Mouse (Mus musculus): ENCODE measurements at regions not wholly inside any gene's neighbourhood (a gene's known extent, or its start where the extent isn't known, plus 50 kb on each side); places are given as distances from the start of the nearest gene placed in this dataset.

DNA sequence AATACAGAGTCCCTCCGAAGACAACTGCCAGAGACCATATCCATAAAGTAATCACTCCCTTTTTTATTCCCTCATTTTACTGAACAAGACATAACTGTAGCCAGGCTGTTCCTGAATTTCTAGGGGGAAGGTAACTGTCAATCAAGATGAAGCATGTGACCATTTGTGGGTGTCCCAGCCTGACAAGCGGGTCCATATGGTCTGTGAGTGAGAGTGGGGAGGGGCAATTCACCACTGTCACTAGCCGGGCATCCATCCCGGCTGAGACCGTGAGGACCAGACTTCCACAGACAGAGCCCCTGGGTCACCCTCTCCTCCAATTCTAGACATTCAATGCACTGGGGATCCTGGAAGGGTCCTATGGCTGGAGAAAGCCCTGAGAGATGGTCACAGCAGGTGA lies 54.6 kb downstream of the Gm11733 start:
- H3K9ac ChIP-seq = no peak overlapping the region
- ATAC-seq (ENCODE audit: low read depth) = no peak
- no peak overlapping the region for H3K27ac ChIP-seq
- 0 out of 2 replicates have a peak, but pooled peaks cover 5% of the 10 kb centered on the region for H3K27me3 ChIP-seq
- H3K4me2 ChIP-seq = no peak overlapping the region
- WGBS (ENCODE audit: insufficient replicate concordance) = 66% methylated on average over 5 of the region's 5 CpGs
- no peaks in the 10 kb centered on the region for H3K4me1 ChIP-seq (replicated peaks)
- H3K36me3 ChIP-seq = no peaks in the 10 kb centered on the region
- no peak for DNase-seq
- H3K4me3 ChIP-seq (replicated peaks) = no peak overlapping the region
- no peaks in the 10 kb centered on the region for H3K9me3 ChIP-seq (replicated peaks)

DNA sequence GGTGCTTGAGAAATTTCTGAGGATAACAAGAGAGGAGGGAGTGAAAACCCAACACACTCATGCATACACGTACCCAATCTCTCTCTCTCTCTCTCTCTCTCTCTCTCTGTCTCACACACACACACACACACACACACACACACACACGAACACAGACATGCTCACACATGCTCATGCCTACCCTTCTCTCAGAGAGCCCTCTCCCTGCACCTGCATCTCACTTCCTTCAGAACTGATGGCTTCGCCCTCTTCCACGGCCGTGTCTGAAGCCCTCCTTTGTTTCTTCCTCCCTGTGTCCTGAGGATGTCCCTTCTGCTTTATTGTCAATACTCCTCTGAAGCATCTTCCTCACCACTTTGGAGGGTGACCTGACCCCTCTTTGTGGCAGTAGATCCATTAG lies 56.4 kb downstream of the Gm11733 start:
- WGBS (ENCODE audit: insufficient replicate concordance) = 39% methylated on average over 5 of the region's 5 CpGs
- no peaks in the 10 kb centered on the region for H3K9me3 ChIP-seq (replicated peaks)
- no peaks in the 10 kb centered on the region for H3K4me1 ChIP-seq (replicated peaks)
- ATAC-seq (ENCODE audit: low read depth) (no peak), DNase-seq (no peak)
- H3K9ac ChIP-seq = no peak overlapping the region
- H3K27ac ChIP-seq = no peak overlapping the region
- H3K36me3 ChIP-seq = no peaks in the 10 kb centered on the region
- no peak overlapping the region for H3K4me3 ChIP-seq (replicated peaks)
- no peak overlapping the region for H3K4me2 ChIP-seq
- H3K27me3 ChIP-seq = 0 out of 2 replicates have a peak, but pooled peaks cover 5% of the 10 kb centered on the region

DNA sequence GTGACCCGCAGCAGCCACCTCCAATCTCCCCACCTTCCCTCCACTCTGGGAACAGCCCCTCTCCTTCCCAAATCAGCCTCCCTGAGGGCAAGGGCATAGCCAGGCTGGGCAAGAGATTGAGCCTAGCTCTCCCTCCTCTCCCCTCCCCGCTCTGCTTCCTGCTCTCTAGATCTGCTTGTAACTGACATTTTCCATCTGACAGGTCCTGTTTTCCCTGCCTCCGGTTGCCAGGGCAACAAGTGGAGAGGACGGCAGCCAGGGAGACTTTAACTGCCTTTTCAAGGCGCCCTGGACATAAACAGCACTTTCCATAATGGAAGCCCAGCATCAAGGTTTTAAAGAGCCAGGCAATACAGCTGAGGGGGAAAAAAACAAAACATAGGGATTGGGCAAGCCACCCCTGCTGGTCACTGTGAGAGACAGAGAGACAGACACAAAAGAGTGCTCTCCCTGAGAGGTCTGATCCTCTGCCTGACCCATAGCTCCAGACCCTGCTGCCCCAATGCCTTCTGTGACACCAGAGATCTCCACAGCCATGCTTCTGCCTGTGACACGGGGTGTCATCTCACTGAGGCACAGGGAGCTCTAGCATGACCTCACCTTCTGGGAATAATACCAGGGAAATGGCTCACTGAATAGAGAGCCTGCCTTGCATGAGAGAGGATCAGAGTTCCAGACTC lies 57.2 kb downstream of the Gm11733 start:
- Histone ChIP-seq H3K4me3 (replicated peaks) (no peak overlapping the region), H3K27me3 (0 out of 2 replicates have a peak, but pooled peaks cover 5% of the 10 kb centered on the region), H3K36me3 (no peaks in the 10 kb centered on the region), H3K4me1 (replicated peaks) (no peaks in the 10 kb centered on the region), H3K27ac (no peak overlapping the region), H3K4me2 (no peak overlapping the region), H3K9me3 (replicated peaks) (no peaks in the 10 kb centered on the region), H3K9ac (no peak overlapping the region)
- ATAC-seq (ENCODE audit: low read depth) = no peak
- no peak for DNase-seq
- 13% methylated on average over 6 of the region's 6 CpGs for WGBS (ENCODE audit: insufficient replicate concordance)

DNA sequence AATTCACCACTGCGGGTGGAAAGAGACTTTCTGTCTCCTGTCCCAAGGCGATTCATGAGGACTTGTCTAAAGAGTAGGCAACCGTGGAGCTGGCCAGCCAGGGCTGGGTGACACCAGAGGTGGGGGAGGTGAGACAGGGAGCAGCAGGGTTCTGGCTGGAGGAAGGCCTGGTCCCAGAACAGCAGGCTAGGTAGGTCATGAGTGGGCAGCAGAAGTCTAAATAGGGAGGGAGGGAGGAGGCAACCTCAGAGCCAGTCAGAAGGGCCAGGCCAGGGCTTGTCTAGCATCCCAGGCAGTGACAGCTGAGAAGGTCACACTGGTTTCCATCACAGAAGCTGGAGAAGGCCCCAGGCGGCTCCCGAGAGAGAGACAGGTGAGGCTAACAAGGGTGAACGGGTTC lies 59.0 kb downstream of the Gm11733 start:
- Histone ChIP-seq H3K4me2 (no peak overlapping the region), H3K9ac (no peak overlapping the region), H3K4me3 (replicated peaks) (no peak overlapping the region), H3K27me3 (0 out of 2 replicates have a peak, but pooled peaks cover 5% of the 10 kb centered on the region), H3K9me3 (replicated peaks) (no peaks in the 10 kb centered on the region), H3K36me3 (no peaks in the 10 kb centered on the region), H3K27ac (no peak overlapping the region), H3K4me1 (replicated peaks) (no peaks in the 10 kb centered on the region)
- DNase-seq (no peak), ATAC-seq (ENCODE audit: low read depth) (no peak)
- WGBS (ENCODE audit: insufficient replicate concordance) = 38% methylated on average over 6 of the region's 6 CpGs

DNA sequence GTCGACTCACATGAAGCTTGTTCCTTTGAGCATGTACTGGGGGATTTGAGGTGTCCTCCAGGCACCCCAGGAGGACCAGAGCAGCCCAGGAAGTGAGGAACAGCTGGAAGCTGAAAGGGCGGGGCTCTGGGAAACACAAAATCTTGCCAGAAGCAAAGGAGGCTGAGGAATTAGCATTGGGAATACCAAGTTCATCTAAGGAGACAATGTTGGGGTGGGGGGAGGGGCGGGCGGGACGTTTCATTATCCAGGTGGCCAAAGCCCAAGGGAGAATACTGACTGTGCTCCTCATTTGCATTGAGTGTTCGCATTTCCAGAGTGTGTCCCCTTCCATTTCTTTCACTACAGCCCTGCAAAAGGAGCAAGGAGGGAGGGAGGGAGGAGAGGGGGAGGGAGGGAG lies 60.3 kb downstream of the Gm11733 start:
- H3K27me3 ChIP-seq = 0 out of 2 replicates have a peak, but pooled peaks cover 5% of the 10 kb centered on the region
- WGBS (ENCODE audit: insufficient replicate concordance) = 29% methylated on average over 6 of the region's 6 CpGs
- H3K4me3 ChIP-seq (replicated peaks) = no peak overlapping the region
- H3K36me3 ChIP-seq = no peaks in the 10 kb centered on the region
- no peak overlapping the region for H3K27ac ChIP-seq
- H3K4me2 ChIP-seq = no peak overlapping the region
- no peaks in the 10 kb centered on the region for H3K9me3 ChIP-seq (replicated peaks)
- H3K9ac ChIP-seq = no peak overlapping the region
- H3K4me1 ChIP-seq (replicated peaks) = no peaks in the 10 kb centered on the region
- no peak for DNase-seq
- no peak for ATAC-seq (ENCODE audit: low read depth)

GRCm38 (mm10) chr11:117544926-117545325 lies 60.8 kb downstream of the Gm11733 start:
- Histone ChIP-seq H3K4me2 (no peak overlapping the region), H3K27me3 (0 out of 2 replicates have a peak, but pooled peaks cover 5% of the 10 kb centered on the region), H3K27ac (no peak overlapping the region), H3K4me3 (replicated peaks) (no peak overlapping the region), H3K9me3 (replicated peaks) (no peaks in the 10 kb centered on the region), H3K4me1 (replicated peaks) (no peaks in the 10 kb centered on the region), H3K36me3 (no peaks in the 10 kb centered on the region), H3K9ac (no peak overlapping the region)
- ATAC-seq (ENCODE audit: low read depth) (no peak), DNase-seq (no peak)
- WGBS (ENCODE audit: insufficient replicate concordance) = 31% methylated on average over 3 of the region's 3 CpGs

GRCm38 (mm10) chr11:117551926-117552325 lies 67.8 kb downstream of the Gm11733 start:
- Histone ChIP-seq H3K4me1 (replicated peaks) (no peaks in the 10 kb centered on the region), H3K27me3 (no peaks in the 10 kb centered on the region), H3K36me3 (no peaks in the 10 kb centered on the region), H3K9ac (no peak overlapping the region), H3K27ac (no peak overlapping the region), H3K4me3 (replicated peaks) (no peak overlapping the region), H3K4me2 (no peak overlapping the region), H3K9me3 (replicated peaks) (no peaks in the 10 kb centered on the region)
- DNase-seq (no peak), ATAC-seq (ENCODE audit: low read depth) (no peak)
- WGBS (ENCODE audit: insufficient replicate concordance) = 81% methylated on average over 5 of the region's 5 CpGs

DNA sequence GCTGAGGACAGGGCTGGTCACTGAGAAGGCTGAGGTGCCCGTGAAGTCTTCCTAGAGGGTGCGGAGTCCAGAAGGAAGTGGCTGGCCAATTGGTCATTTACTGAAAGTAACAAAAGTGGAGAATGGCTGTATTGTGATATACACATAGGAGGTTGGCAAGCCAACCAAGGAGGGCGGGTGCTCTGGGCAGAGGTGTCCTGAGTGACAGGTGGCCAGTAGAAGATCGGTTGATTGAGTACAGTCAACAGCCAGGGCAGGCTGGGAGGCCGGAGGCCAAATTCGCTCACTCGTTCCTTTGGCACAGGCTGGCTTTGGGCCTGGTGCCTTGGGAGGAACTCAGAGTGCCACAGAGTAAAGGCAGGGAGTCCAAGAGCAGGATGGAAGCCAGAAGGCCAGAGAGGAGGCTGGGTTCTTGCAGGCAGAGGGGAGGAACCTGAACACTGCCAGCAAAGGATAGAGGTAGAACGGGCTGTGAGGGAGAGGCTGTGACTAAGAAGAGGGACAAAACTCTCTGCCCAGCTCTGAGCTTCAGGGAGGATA lies 68.3 kb downstream of the Gm11733 start:
- H3K36me3 ChIP-seq = no peaks in the 10 kb centered on the region
- DNase-seq (no peak), ATAC-seq (ENCODE audit: low read depth) (no peak)
- H3K4me3 ChIP-seq (replicated peaks) = no peak overlapping the region
- no peaks in the 10 kb centered on the region for H3K27me3 ChIP-seq
- H3K4me2 ChIP-seq = no peak overlapping the region
- H3K9ac ChIP-seq = no peak overlapping the region
- no peaks in the 10 kb centered on the region for H3K4me1 ChIP-seq (replicated peaks)
- no peaks in the 10 kb centered on the region for H3K9me3 ChIP-seq (replicated peaks)
- WGBS (ENCODE audit: insufficient replicate concordance) = 68% methylated on average over 8 of the region's 8 CpGs
- H3K27ac ChIP-seq = no peak overlapping the region

DNA sequence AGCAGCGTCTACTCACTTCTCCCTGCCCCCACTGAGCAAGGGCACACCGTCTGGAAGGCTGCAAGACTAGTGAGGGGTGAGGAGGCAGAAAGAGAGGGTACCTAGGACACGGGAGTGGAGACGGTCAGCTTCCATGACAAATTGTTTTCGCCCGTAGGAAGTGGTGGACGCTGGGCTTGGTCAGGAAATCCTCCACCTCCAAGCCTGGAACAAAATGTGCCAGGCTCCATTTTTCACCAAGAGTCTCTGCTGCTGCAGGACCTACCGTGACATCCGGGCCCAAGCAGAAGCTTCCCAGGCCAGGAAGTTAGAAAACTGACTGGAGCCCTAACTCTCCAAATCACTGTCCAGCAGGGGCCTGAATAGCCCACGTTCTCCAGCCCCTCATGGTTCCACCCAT lies 69.9 kb downstream of the Gm11733 start:
- H3K9ac ChIP-seq = no peak overlapping the region
- ATAC-seq (ENCODE audit: low read depth) (no peak), DNase-seq (no peak)
- no peaks in the 10 kb centered on the region for H3K27me3 ChIP-seq
- H3K4me1 ChIP-seq (replicated peaks) = no peaks in the 10 kb centered on the region
- no peaks in the 10 kb centered on the region for H3K9me3 ChIP-seq (replicated peaks)
- H3K4me2 ChIP-seq = no peak overlapping the region
- H3K4me3 ChIP-seq (replicated peaks) = no peak overlapping the region
- 30% methylated on average over 10 of the region's 10 CpGs for WGBS (ENCODE audit: insufficient replicate concordance)
- no peaks in the 10 kb centered on the region for H3K36me3 ChIP-seq
- no peak overlapping the region for H3K27ac ChIP-seq

GRCm38 (mm10) chr11:117557474-117558381 lies 73.6 kb downstream of the Gm11733 start:
- ATAC-seq (ENCODE audit: low read depth) (no peak), DNase-seq (no peak)
- Histone ChIP-seq H3K4me1 (replicated peaks) (no peaks in the 10 kb centered on the region), H3K27ac (no peak overlapping the region), H3K36me3 (no peaks in the 10 kb centered on the region), H3K27me3 (no peaks in the 10 kb centered on the region), H3K9me3 (replicated peaks) (no peaks in the 10 kb centered on the region; the same call in 1 of the 2 replicates), H3K9ac (no peak overlapping the region), H3K4me2 (no peak overlapping the region), H3K4me3 (replicated peaks) (no peak overlapping the region)
- 60% methylated on average over 16 of the region's 16 CpGs for WGBS (ENCODE audit: insufficient replicate concordance)

GRCm38 (mm10) chr11:117559839-117560238 lies 75.7 kb downstream of the Gm11733 start:
- Histone ChIP-seq H3K4me2 (no peak overlapping the region), H3K9me3 (replicated peaks) (no peaks in the 10 kb centered on the region; the same call in 1 of the 2 replicates), H3K36me3 (no peaks in the 10 kb centered on the region), H3K4me3 (replicated peaks) (no peak overlapping the region), H3K27me3 (no peaks in the 10 kb centered on the region), H3K27ac (no peak overlapping the region), H3K9ac (no peak overlapping the region), H3K4me1 (replicated peaks) (no peaks in the 10 kb centered on the region)
- DNase-seq (no peak), ATAC-seq (ENCODE audit: low read depth) (no peak)

Data from liver, embryonic 13.5 days (tissue).